Mouse (Mus musculus): ENCODE results near the gene Chst11.
"Not testable (repeated sequence)": the region's sequence is repeated elsewhere in the genome, so short reads cannot be mapped to it uniquely, and the experiment has no call there.

The Chst11 gene

GRCm38 (mm10) chr10:83117851-83118250, 132.6 kb downstream of the Chst11 start:
- DNase-seq, result no peak

- no peak for DNase-seq
Measured at GRCm38 (mm10) chr10:83118613-83119012, 133.3 kb downstream of the Chst11 start.

DNA sequence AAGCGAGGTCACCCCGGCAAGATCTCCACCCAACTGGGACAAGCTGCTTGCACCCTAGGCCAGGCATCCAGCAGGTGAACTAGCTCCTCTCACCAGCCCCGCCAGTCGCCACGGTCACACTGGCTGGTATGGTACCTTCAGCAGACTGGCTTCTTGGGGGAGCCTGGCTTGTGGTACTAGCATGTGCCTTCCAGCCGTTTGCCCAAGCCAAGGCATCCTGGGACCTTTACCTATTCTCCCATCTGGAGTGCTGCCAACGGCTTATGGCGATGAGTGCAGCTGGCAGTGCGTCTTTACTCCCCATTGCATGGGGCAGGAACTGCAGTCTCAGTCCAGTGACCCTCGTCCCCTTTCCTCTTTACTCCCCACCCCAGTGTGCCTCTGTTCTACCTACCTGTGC, 133.7 kb downstream of the Chst11 start:
- no peak for DNase-seq

- not testable (repeated sequence) for DNase-seq
Measured at GRCm38 (mm10) chr10:83119461-83119860, 134.2 kb downstream of the Chst11 start.

DNA sequence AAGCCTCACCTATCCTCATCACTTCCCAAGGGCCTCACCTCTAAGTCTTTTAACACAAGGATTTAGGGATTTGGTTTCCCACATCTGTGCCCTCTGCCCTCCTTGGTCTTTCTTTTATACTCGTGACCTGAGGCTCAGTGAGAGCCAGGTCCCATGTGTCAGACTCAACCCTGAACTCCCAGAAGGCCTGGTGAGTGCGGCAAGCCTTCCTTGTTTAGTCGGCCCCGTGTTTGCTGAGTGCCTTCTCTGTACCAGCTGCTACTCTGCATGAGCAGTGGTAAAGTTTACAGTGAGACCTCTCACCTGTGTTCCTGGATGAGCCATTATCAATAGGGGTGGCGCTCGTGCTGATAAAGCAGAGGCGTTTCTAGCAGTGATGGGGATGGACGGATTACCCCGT, 134.6 kb downstream of the Chst11 start:
- DNase-seq, result no peak

GRCm38 (mm10) chr10:83120938-83121337, 135.6 kb downstream of the Chst11 start:
- DNase-seq, result no peak

DNA sequence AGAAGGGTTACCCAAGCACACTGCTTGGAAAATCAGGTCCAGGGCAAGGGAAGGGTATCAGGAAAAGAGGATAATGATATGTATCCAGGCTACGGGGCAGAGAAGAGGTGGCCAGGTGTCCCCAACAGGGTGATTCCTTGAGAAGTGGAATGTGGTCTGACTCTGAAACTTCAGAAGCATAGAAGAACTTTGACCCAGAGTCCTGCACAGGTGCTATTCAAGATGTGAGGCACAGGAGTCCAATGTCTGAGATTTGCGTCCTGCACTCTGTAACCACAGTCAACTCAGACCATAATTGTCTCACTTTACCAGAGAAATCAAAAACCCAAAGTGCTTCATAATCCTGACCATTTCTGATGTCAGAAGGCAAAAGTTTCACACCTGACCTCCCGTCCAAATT, 139.3 kb downstream of the Chst11 start:
- no peak for DNase-seq

DNA sequence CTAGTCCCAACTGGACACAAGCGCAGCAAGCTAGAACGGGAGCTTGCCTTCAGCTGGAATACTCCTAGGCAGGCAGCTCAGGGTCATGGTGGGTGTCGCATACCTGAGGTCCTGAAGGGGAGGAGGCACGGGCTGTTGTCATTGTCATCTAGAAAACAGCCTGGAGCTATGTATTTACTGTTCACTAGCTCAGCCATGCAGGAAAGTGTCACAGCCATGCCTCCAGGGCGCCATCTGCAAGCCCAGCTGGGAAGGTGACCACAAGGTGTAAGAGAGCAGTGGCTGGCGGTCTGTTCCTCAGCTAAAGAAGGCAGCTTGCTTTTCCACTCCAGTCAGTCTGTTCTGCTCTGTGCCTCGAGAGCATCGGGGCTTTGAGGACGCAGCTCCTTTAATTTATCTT, 141.1 kb downstream of the Chst11 start:
- no peak for DNase-seq

DNA sequence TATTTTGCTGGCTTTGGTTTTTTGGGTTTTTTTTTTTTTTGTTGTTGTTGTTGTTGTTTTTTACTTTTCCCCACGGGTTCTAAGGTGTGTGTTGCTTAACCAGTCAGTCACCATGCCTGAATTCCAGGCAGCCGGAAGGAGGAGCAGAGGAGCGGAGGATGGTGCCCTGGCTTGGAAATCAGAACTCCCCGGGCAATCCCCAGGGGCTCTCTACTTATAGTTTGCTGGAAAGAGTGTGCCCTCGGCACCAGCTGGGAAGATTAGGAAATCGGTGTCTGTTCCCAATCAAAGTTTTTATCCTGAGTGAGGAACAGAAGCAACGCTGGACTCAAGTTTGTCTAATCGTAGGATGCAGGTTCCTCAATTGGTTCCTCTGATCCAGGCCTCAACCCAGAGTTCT, 143.1 kb downstream of the Chst11 start:
- no peak for DNase-seq

GRCm38 (mm10) chr10:83129624-83130218, 144.4 kb downstream of the Chst11 start:
- no peak for DNase-seq

DNA sequence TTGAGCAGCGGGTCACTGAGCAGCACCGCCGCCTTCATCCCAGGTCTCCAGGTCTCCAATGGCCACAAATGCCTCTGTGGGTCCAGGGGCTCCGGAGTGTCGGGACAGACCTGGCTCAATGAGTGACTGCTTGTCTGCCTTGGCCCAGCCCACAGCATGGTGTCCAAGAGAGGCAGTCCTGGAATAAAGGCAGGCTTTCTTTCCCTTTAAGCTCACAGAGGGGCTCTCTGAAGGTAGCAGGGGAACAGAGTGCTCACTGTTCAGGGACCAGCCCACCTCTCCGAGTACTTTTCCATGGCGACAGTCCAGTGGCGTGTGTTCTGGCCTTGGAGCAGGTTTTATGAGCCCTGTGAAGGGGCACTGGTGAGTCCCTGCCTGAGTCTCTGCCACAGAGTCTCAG, 145.3 kb downstream of the Chst11 start:
- peak; percentile 41 for DNase-seq

DNA sequence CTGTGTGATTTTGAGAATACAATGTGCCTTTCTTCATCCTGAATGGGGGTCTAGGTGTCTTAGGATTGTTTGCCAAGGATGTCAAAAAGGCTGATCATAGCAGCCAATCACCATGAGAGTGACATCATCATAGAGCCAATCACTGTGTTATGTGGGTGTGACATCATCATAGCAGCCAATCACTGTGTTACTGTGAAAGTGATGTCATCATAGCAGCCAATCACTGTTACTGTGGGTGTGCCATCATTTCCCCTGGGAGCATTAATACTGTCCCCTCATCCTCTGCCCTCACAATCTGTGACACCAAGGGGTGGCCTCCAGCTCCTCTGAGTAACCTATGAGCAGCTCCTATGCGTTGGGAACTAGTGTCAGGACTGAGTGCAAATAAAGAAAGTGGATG, 146.6 kb downstream of the Chst11 start:
- DNase-seq, result no peak

DNA sequence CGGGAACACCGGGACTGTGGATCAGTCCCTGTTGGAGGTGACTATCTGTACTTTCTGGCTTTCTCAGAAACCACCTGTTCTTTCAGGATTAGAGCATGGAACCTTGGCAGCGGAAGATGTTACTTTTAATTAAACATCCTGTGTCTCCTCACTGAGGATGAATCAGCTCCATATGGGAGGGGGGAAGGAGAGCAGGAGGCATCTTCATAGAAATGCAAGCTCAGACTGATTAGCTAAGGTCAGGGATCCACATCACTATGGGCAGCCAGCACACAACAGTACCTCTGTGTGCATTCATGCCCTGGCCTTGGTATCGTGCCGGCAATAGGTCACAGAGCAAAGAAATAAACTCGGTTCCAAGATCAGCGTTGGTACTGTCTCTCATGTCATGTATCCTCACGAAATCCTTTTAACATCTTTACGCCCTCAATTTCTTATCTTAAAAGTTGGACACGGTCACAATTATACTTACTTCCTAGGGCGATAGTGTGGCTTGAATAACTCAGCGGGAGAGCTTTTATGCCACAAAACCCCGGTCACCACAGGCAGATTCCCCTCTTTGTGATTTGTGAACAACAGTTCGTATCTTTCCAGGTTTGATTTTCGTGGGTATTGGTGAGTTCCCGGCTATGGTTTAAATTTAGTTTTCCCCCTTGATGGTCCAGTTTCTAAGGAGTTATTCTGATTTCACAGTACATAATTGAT, 148.7 kb downstream of the Chst11 start:
- peak; percentile 61 for DNase-seq

DNA sequence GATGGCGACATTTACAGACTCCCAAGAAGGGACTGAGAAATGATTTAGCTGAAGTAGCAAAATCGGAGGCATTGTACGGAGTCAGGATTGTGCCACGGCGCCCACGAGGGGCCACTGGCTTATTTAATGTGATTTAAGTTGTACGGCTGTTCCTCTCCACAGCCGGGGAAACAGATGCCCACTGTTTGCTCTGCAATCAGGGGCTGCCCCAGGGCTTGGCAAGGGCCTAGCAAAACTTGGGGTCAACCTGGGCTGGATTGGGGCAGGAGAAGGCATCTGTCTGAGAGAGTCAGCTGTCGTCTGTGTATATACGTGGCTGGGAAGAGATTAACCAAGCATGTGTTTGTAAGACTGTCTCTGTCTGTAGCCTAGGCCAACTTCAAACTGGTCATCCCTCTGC, 149.6 kb downstream of the Chst11 start:
- no peak for DNase-seq

DNA sequence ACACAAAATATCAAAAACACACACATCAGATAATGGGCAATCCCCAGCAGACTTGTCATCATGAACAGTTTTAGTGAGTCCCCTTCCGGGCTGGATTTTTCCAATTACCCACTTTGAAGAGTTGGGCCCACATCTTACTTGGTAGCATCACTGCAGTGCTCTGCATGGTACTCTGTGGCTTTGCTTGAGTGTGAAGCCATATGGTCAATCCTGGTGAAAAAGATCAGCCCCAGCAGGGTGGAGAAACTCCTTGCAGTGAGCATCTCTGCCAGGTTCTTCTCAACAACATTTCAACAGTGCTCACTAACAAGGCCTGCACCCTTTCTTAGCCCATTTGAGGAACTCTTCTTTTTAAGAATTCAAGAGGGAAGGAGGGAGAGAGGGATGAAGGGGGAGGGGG, 150.7 kb downstream of the Chst11 start:
- no peak for DNase-seq

GRCm38 (mm10) chr10:83137103-83137502, 151.8 kb downstream of the Chst11 start:
- no peak for DNase-seq

DNA sequence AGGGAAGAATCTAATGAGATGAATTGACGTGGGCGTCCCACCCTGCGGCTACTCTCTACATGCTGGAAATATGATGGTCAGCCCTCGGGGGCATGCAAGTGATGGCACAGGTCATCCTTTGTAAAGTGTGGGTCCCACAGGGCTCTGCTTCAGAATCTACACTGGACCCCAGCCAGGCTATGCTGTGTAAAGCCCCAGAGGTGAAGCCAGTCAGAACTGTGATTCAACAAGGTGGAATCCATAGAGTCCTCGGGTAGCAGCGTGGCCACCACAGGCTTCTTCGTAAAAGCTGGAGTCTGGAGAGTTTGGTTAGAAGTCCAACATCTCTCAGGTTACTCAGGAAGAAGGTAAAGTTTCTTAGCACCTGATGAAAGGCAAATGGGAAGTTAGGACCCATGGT, 154.0 kb downstream of the Chst11 start:
- no peak for DNase-seq

DNA sequence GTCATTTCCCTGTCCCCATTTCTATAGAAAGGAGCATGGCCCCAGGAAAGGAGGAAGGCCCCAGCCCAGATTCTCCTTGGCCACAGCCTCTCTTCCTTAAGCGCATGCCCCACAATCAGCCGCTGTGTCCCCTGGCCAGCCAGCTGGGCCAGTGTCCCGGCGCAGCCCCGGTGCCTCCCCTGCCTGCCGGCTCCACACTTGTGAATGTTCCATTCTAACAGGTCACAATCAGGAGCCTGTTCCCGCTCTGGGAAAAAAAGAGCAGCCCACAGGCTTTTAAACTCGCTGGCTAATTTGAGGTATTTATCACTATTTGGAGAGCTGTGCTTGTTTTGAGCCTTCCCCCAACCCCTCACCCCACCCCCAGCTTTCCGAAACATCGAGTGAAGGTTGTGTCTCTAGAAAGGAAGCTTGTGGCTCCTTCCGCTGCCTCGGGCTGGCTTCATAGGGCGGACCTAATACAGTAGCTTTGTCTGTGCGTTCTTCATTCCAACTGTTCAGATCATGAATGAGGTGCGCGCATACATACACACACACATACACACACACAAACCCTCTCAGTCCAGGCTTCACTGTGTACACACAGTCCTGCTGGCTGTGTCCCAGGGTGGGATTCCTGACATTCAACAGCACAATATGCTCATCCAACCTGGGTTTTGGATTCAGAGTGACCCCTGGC, 155.1 kb downstream of the Chst11 start:
- peak; percentile 71 for DNase-seq

DNA sequence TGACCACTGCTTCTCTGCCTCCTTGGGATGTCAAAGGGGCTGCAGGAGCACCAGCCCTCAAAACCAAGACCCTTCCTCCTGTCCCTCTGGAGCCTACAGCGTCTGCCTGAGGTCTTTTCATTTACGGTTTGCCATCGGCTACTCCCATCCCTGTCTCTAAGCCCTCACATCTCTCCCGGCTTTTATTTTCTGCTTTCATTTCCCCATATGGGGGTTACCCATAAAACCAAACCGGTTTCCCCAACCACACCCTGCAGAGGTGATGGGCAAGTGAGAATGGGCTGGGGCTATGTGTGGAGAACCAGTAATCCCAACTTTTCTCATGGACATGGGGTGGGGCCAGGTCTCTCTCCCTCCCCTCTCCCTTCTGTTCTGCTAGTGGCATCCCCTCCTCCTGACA, 156.1 kb downstream of the Chst11 start:
- no peak for DNase-seq

- DNase-seq, result peak; percentile 70
Measured at GRCm38 (mm10) chr10:83143049-83143448, 157.8 kb downstream of the Chst11 start.

- no peak for DNase-seq
Measured at GRCm38 (mm10) chr10:83145836-83146235, 160.5 kb downstream of the Chst11 start.

GRCm38 (mm10) chr10:83149342-83150178, 164.3 kb downstream of the Chst11 start:
- peak; percentile 59 for DNase-seq

DNA sequence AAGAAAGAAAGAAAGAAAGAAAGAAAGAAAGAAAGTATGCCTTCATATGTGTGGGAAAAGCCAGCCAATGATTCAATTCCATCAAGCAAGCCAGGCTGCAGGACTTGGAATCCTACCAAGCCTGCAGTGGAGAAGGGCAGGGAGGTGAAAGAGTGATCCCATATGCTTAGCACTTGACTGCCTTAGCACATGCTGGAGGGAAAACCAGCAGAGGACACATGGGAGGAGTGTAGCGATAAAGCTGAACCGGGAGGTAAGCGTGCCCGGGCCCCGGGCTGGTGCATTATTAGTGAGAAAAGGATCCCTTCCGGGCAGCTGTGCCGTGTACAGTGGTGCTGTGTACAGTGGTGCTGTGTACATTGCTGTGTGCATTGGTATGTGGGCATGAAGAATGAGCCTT, 165.3 kb downstream of the Chst11 start:
- no peak for DNase-seq

Measured in layer of hippocampus, adult 9-11 months (tissue).